Mouse (Mus musculus) embryo, embryonic 11 days (tissue): ENCODE results near the gene Cby3.

Experiments used
- DNase-seq: peaks from one replicate; pipeline ENCODE4 v3.0.0-alpha.2; 2015

Cby3 gene

GRCm38 (mm10) chr11:50365322-50365721 is 11.1 kb downstream of the Cby3 start:
- no peak for DNase-seq

GRCm38 (mm10) chr11:50367531-50367930 is 13.3 kb downstream of the Cby3 start:
- no peak for DNase-seq

- no peak for DNase-seq
Observed at GRCm38 (mm10) chr11:50369360-50369911, 15.2 kb downstream of the Cby3 start.

- peak; percentile 47 for DNase-seq
Observed at GRCm38 (mm10) chr11:50370969-50371368, 16.7 kb downstream of the Cby3 start.

- peak; percentile 88 for DNase-seq
Observed at GRCm38 (mm10) chr11:50371399-50371841, 17.2 kb downstream of the Cby3 start.

GRCm38 (mm10) chr11:50371911-50372310 is 17.6 kb downstream of the Cby3 start:
- no peak for DNase-seq

GRCm38 (mm10) chr11:50373086-50373485 is 18.8 kb downstream of the Cby3 start:
- no peak for DNase-seq

- DNase-seq = no peak
Observed at GRCm38 (mm10) chr11:50373621-50374020, 19.4 kb downstream of the Cby3 start.

- DNase-seq = no peak
Observed at GRCm38 (mm10) chr11:50374286-50375015, 20.2 kb downstream of the Cby3 start.

- DNase-seq = no peak
Observed at GRCm38 (mm10) chr11:50375421-50375820, 21.2 kb downstream of the Cby3 start.

GRCm38 (mm10) chr11:50376156-50376790 is 22.0 kb downstream of the Cby3 start:
- DNase-seq = no peak

- peak; percentile 97 for DNase-seq
Observed at GRCm38 (mm10) chr11:50376911-50377891, 22.9 kb downstream of the Cby3 start, which contains the start of gene Hnrnph1. Gene Hnrnph1, plus strand, starts transcription at chr11:50376990.

GRCm38 (mm10) chr11:50377892-50378684 is 23.8 kb downstream of the Cby3 start:
- peak; percentile 88 for DNase-seq

GRCm38 (mm10) chr11:50379023-50379752 is 24.9 kb downstream of the Cby3 start:
- DNase-seq = no peak

GRCm38 (mm10) chr11:50381311-50381710 is 27.0 kb downstream of the Cby3 start:
- no peak for DNase-seq

- DNase-seq = no peak
Observed at GRCm38 (mm10) chr11:50387167-50387679, 33.0 kb downstream of the Cby3 start.

- DNase-seq = no peak
Observed at GRCm38 (mm10) chr11:50387697-50388096, 33.4 kb downstream of the Cby3 start.

- no peak for DNase-seq
Observed at GRCm38 (mm10) chr11:50388217-50388929, 34.1 kb downstream of the Cby3 start.

- no peak for DNase-seq
Observed at GRCm38 (mm10) chr11:50389011-50389410, 34.7 kb downstream of the Cby3 start.

GRCm38 (mm10) chr11:50389616-50390015 is 35.4 kb downstream of the Cby3 start:
- DNase-seq = no peak
